Mouse (Mus musculus): ENCODE results near the gene Vcpkmt. TPM values are rescaled to one million over a fixed set of nuclear protein-coding genes. Genes with fewer than 3 reads are reported as not detected.
"Not testable (repeated sequence)": the region's sequence is repeated elsewhere in the genome, so short reads cannot be mapped to it uniquely, and the experiment has no call there.

Vcpkmt gene
- 36.6 and 37.5 TPM in 2 replicates for polyA plus RNA-seq (2014; fragmentation: Nextera tagmentation; extraction: Ambion mirVana)

- Histone ChIP-seq H3K4me3 (ENCODE audit: low read depth, low read length) (peak within 1 kb of the TSS; percentile 88), H3K9ac (ENCODE audit: low read length) (peak within 1 kb of the TSS; percentile 90), H3K4me1 (ENCODE audit: control insufficient read depth, insufficient read depth, low read length) (no peaks in the 10 kb centered on the region), H3K27me3 (ENCODE audit: control insufficient read depth, insufficient read depth, low read length) (no peaks in the 10 kb centered on the region), H3K9me3 (ENCODE audit: control insufficient read depth, low read length) (no peaks in the 10 kb centered on the region), H3K27ac (replicated peaks; ENCODE audit: low read depth, low read length) (no peak within 1 kb of the TSS; the same call in 1 of the 2 replicates), H3K4me2 (ENCODE audit: low read depth, severe bottlenecking) (peak within 1 kb of the TSS; percentile 64), H3K36me3 (ENCODE audit: control insufficient read depth, insufficient read depth, low read length) (peaks cover 5% of the 10 kb centered on the region)
- WGBS: under 1% methylated on average over 56 of the region's 56 CpGs
- DNase-seq (ENCODE audit: low spot score) (peak; percentile 92), ATAC-seq (ENCODE audit: insufficient number of reproducible peaks, low FRiP score, low TSS enrichment, low read depth) (peak; percentile 91)
Observed at GRCm38 (mm10) chr12:69582613-69583269, at the start of gene Vcpkmt. Vcpkmt (minus strand) TSS chr12:69583028.

GRCm38 (mm10) chr12:69618590-69618989 lies 35.8 kb upstream of the Vcpkmt start:
- H3K36me3 ChIP-seq (ENCODE audit: control insufficient read depth, insufficient read depth, low read length); H3K9ac ChIP-seq (ENCODE audit: low read length); ATAC-seq (ENCODE audit: insufficient number of reproducible peaks, low FRiP score, low TSS enrichment, low read depth); H3K4me1 ChIP-seq (ENCODE audit: control insufficient read depth, insufficient read depth, low read length); H3K9me3 ChIP-seq (ENCODE audit: control insufficient read depth, low read length); H3K27me3 ChIP-seq (ENCODE audit: control insufficient read depth, insufficient read depth, low read length); H3K27ac ChIP-seq (replicated peaks; ENCODE audit: low read depth, low read length); H3K4me2 ChIP-seq (ENCODE audit: low read depth, severe bottlenecking); DNase-seq (ENCODE audit: low spot score); H3K4me3 ChIP-seq (ENCODE audit: low read depth, low read length): not testable (repeated sequence)
- WGBS: 84% methylated on average over 5 of the region's 5 CpGs

- no peak for DNase-seq (ENCODE audit: low spot score)
- WGBS: 95% methylated on average over 2 of the region's 2 CpGs
- H3K4me2 ChIP-seq (ENCODE audit: low read depth, severe bottlenecking): no peak overlapping the region
- peaks cover 2% of the 10 kb centered on the region; the same call in 1 of the 2 replicates for H3K36me3 ChIP-seq (ENCODE audit: control insufficient read depth, insufficient read depth, low read length)
- H3K27me3 ChIP-seq (ENCODE audit: control insufficient read depth, insufficient read depth, low read length): no peaks in the 10 kb centered on the region
- H3K9me3 ChIP-seq (ENCODE audit: control insufficient read depth, low read length): no peaks in the 10 kb centered on the region
- H3K27ac ChIP-seq (replicated peaks; ENCODE audit: low read depth, low read length): no peak overlapping the region
- no peak overlapping the region for H3K4me3 ChIP-seq (ENCODE audit: low read depth, low read length)
- H3K9ac ChIP-seq (ENCODE audit: low read length): no peak overlapping the region
- no peaks in the 10 kb centered on the region for H3K4me1 ChIP-seq (ENCODE audit: control insufficient read depth, insufficient read depth, low read length)
- no peak for ATAC-seq (ENCODE audit: insufficient number of reproducible peaks, low FRiP score, low TSS enrichment, low read depth)
Observed at GRCm38 (mm10) chr12:69604367-69604766, 21.5 kb upstream of the Vcpkmt start.

GRCm38 (mm10) chr12:69597446-69597845 lies 14.6 kb upstream of the Vcpkmt start:
- no peaks in the 10 kb centered on the region; the same call in 1 of the 2 replicates for H3K36me3 ChIP-seq (ENCODE audit: control insufficient read depth, insufficient read depth, low read length)
- 95% methylated on average over 4 of the region's 4 CpGs for WGBS
- no peak overlapping the region for H3K4me2 ChIP-seq (ENCODE audit: low read depth, severe bottlenecking)
- H3K4me3 ChIP-seq (ENCODE audit: low read depth, low read length): no peak overlapping the region
- no peak overlapping the region for H3K9ac ChIP-seq (ENCODE audit: low read length)
- ATAC-seq (ENCODE audit: insufficient number of reproducible peaks, low FRiP score, low TSS enrichment, low read depth) (no peak), DNase-seq (ENCODE audit: low spot score) (no peak)
- no peaks in the 10 kb centered on the region for H3K27me3 ChIP-seq (ENCODE audit: control insufficient read depth, insufficient read depth, low read length)
- no peak overlapping the region for H3K27ac ChIP-seq (replicated peaks; ENCODE audit: low read depth, low read length)
- H3K9me3 ChIP-seq (ENCODE audit: control insufficient read depth, low read length): no peaks in the 10 kb centered on the region
- H3K4me1 ChIP-seq (ENCODE audit: control insufficient read depth, insufficient read depth, low read length): no peaks in the 10 kb centered on the region

- Histone ChIP-seq H3K4me1 (ENCODE audit: control insufficient read depth, insufficient read depth, low read length) (no peaks in the 10 kb centered on the region), H3K9me3 (ENCODE audit: control insufficient read depth, low read length) (no peaks in the 10 kb centered on the region), H3K9ac (ENCODE audit: low read length) (no peak overlapping the region), H3K4me2 (ENCODE audit: low read depth, severe bottlenecking) (no peak overlapping the region), H3K36me3 (ENCODE audit: control insufficient read depth, insufficient read depth, low read length) (peaks cover 4% of the 10 kb centered on the region; the same call in 1 of the 2 replicates), H3K4me3 (ENCODE audit: low read depth, low read length) (no peak overlapping the region), H3K27me3 (ENCODE audit: control insufficient read depth, insufficient read depth, low read length) (no peaks in the 10 kb centered on the region), H3K27ac (replicated peaks; ENCODE audit: low read depth, low read length) (no peak overlapping the region)
- 95% methylated on average over 5 of the region's 5 CpGs for WGBS
- ATAC-seq (ENCODE audit: insufficient number of reproducible peaks, low FRiP score, low TSS enrichment, low read depth) (no peak), DNase-seq (ENCODE audit: low spot score) (no peak)
Observed at GRCm38 (mm10) chr12:69593130-69593529, 10.3 kb upstream of the Vcpkmt start.

- H3K4me2 ChIP-seq (ENCODE audit: low read depth, severe bottlenecking): peak overlapping the region; percentile 64
- H3K9me3 ChIP-seq (ENCODE audit: control insufficient read depth, low read length): no peaks in the 10 kb centered on the region
- peak overlapping the region; percentile 90 for H3K9ac ChIP-seq (ENCODE audit: low read length)
- peaks cover 2% of the 10 kb centered on the region for H3K36me3 ChIP-seq (ENCODE audit: control insufficient read depth, insufficient read depth, low read length)
- no peak overlapping the region for H3K27ac ChIP-seq (replicated peaks; ENCODE audit: low read depth, low read length)
- DNase-seq (ENCODE audit: low spot score) (no peak), ATAC-seq (ENCODE audit: insufficient number of reproducible peaks, low FRiP score, low TSS enrichment, low read depth) (0 out of 2 replicates have a peak, but pooled peaks have one; percentile 34)
- no peaks in the 10 kb centered on the region for H3K4me1 ChIP-seq (ENCODE audit: control insufficient read depth, insufficient read depth, low read length)
- H3K4me3 ChIP-seq (ENCODE audit: low read depth, low read length): peak overlapping the region; percentile 88
- no peaks in the 10 kb centered on the region for H3K27me3 ChIP-seq (ENCODE audit: control insufficient read depth, insufficient read depth, low read length)
- WGBS: 52% methylated on average over 5 of the region's 5 CpGs
Observed at GRCm38 (mm10) chr12:69583270-69583629, 422 bp upstream of the Vcpkmt start.

GRCm38 (mm10) chr12:69582216-69582612 lies 614 bp downstream of the Vcpkmt start:
- Histone ChIP-seq H3K9ac (ENCODE audit: low read length) (peak overlapping the region; percentile 90), H3K4me2 (ENCODE audit: low read depth, severe bottlenecking) (peak overlapping the region; percentile 64), H3K4me1 (ENCODE audit: control insufficient read depth, insufficient read depth, low read length) (no peaks in the 10 kb centered on the region), H3K27ac (replicated peaks; ENCODE audit: low read depth, low read length) (no peak overlapping the region), H3K27me3 (ENCODE audit: control insufficient read depth, insufficient read depth, low read length) (no peaks in the 10 kb centered on the region), H3K4me3 (ENCODE audit: low read depth, low read length) (peak overlapping the region; percentile 88), H3K9me3 (ENCODE audit: control insufficient read depth, low read length) (no peaks in the 10 kb centered on the region), H3K36me3 (ENCODE audit: control insufficient read depth, insufficient read depth, low read length) (peaks cover 8% of the 10 kb centered on the region)
- WGBS: 27% methylated on average over 9 of the region's 9 CpGs
- no peak for DNase-seq (ENCODE audit: low spot score)
- ATAC-seq (ENCODE audit: insufficient number of reproducible peaks, low FRiP score, low TSS enrichment, low read depth): no peak

- no peaks in the 10 kb centered on the region for H3K9me3 ChIP-seq (ENCODE audit: control insufficient read depth, low read length)
- no peaks in the 10 kb centered on the region for H3K4me1 ChIP-seq (ENCODE audit: control insufficient read depth, insufficient read depth, low read length)
- no peak overlapping the region for H3K9ac ChIP-seq (ENCODE audit: low read length)
- ATAC-seq (ENCODE audit: insufficient number of reproducible peaks, low FRiP score, low TSS enrichment, low read depth) (no peak), DNase-seq (ENCODE audit: low spot score) (no peak)
- WGBS: 93% methylated on average over 5 of the region's 5 CpGs
- H3K36me3 ChIP-seq (ENCODE audit: control insufficient read depth, insufficient read depth, low read length): peaks cover 8% of the 10 kb centered on the region
- no peak overlapping the region for H3K4me2 ChIP-seq (ENCODE audit: low read depth, severe bottlenecking)
- H3K4me3 ChIP-seq (ENCODE audit: low read depth, low read length): no peak overlapping the region
- H3K27ac ChIP-seq (replicated peaks; ENCODE audit: low read depth, low read length): no peak overlapping the region
- H3K27me3 ChIP-seq (ENCODE audit: control insufficient read depth, insufficient read depth, low read length): no peaks in the 10 kb centered on the region
Observed at GRCm38 (mm10) chr12:69579623-69580022, 3.2 kb downstream of the Vcpkmt start.

Data from limb, embryonic 11.5 days (tissue).